Mouse (Mus musculus) embryonic facial prominence, embryonic 11.5 days (tissue): ENCODE results near the gene Mt4. TPM values are rescaled to one million over a fixed set of nuclear protein-coding genes. Genes with fewer than 3 reads are reported as not detected.

Experiments
- ATAC-seq: fragments of 200-750 bp; cut with Nextera tagmentation; replicated peaks from 2 replicates; pipeline ENCODE4 v1.8.0; 2017; ENCODE audit warnings: low read depth; ENCODE audit not compliant: insufficient number of reproducible peaks, low FRiP score, low TSS enrichment
- DNase-seq: peaks from one replicate; pipeline ENCODE4 v3.0.0-alpha.2; 2015; ENCODE audit warnings: low spot score
- H3K27ac ChIP-seq: fragments of 300-500 bp; sonication (generic); replicated peaks from 2 replicates; pipeline ENCODE4 v1.5.1; 2014; ENCODE audit warnings: mild to moderate bottlenecking, low read depth, low read length, control low read depth
- H3K27me3 ChIP-seq: fragments of 300-500 bp; sonication (generic); 2 replicates; pipeline ENCODE4 v1.6.1; 2014; ENCODE audit warnings: mild to moderate bottlenecking, low read length, moderate library complexity, mixed read lengths; ENCODE audit not compliant: control insufficient read depth, insufficient read depth
- H3K36me3 ChIP-seq: fragments of 300-500 bp; sonication (generic); replicated peaks from 2 replicates; pipeline ENCODE4 v1.6.1; 2014; ENCODE audit warnings: low read depth, mild to moderate bottlenecking, low read length, moderate library complexity, mixed read lengths; ENCODE audit not compliant: control insufficient read depth, insufficient read depth
- H3K4me1 ChIP-seq: fragments of 300-500 bp; sonication (generic); 2 replicates; pipeline ENCODE4 v1.6.1; 2014; ENCODE audit warnings: low read length, mixed read lengths; ENCODE audit not compliant: control insufficient read depth, insufficient read depth
- H3K4me2 ChIP-seq: fragments of 300-500 bp; sonication (generic); 2 replicates; pipeline ENCODE4 v1.6.1; 2014; ENCODE audit warnings: low read depth, mild to moderate bottlenecking, control low read depth, low read length, moderate library complexity
- H3K4me3 ChIP-seq: fragments of 300-500 bp; sonication (generic); 2 replicates; pipeline ENCODE4 v1.5.1; 2014; ENCODE audit warnings: low read depth, low read length, control low read depth
- H3K9ac ChIP-seq: fragments of 300-500 bp; sonication (generic); replicated peaks from 2 replicates; pipeline ENCODE4 v1.6.1; 2014; ENCODE audit warnings: mild to moderate bottlenecking, control low read depth, low read length
- H3K9me3 ChIP-seq: fragments of 300-500 bp; sonication (generic); replicated peaks from 2 replicates; pipeline ENCODE4 v1.6.1; 2016; ENCODE audit warnings: mild to moderate bottlenecking, low read length, inconsistent platforms, mixed read lengths; ENCODE audit not compliant: control insufficient read depth
- WGBS: fragments of 180-500 bp; shearing (Covaris S2); extraction: QIAGEN DNeasy Blood & Tissue Kit; methylation state at CpG from one replicate; pipeline ENCODE4 v1.1.7; 2014; 5-methylcytosine and 5-hydroxymethylcytosine counted together
- polyA plus RNA-seq: library from polyadenylated mRNA; unstranded; fragments of >200 nt; fragmentation: Nextera tagmentation; extraction: Ambion mirVana; gene quantifications from 2 replicates; pipeline ENCODE4 v1.2.1, GENCODE M21; 2014

The Mt4 gene
- polyA plus RNA-seq, 1 experiment from 2014 or later: not detected

DNA sequence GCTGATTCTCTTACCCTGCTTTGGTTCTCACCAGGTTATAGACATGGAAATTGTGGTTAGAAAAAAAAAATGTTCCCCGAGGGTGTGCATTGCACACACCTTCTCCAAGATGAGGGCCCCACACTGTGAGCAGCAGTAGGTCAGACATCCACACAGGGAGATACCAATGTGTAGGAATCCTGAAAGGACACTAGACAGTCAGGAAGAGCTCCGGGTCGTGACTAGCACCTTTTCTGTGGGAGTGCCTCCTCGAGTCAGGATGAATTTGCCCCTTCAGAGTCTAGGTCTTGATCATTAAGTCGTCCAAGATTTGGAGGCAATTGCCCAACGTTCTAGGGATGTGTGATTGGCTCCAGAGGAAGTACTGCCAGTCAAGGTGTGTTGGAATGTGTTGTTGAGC lies 48.8 kb downstream of the Mt4 start:
- 62% methylated on average over 6 of the region's 6 CpGs for WGBS
- Histone ChIP-seq H3K27me3 (peaks cover 43% of the 10 kb centered on the region), H3K4me1 (no peaks in the 10 kb centered on the region), H3K4me2 (no peak overlapping the region), H3K9me3 (no peaks in the 10 kb centered on the region), H3K36me3 (no peaks in the 10 kb centered on the region), H3K9ac (no peak overlapping the region), H3K27ac (no peak overlapping the region), H3K4me3 (no peak overlapping the region)
- DNase-seq (no peak), ATAC-seq (no peak)

DNA sequence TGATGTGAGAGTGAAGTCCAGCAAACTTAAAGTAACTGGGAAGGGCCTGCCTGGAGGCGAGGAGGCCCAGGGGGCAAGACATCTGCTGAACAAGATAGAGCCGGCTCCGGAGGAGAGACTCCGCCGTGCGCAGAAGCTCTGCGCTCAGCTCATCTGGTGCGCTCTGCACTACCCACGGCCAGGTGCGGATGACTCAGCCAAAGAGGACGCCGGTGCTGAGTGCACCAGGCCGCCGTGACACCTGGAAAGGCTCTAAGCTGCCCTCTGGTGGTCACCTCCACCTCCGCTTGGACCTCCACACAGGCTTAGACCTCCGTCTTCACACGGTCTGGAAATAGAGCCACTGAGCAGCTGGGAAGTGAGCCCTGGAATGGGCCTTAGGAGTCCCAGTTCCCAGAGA lies 49.5 kb downstream of the Mt4 start:
- Histone ChIP-seq H3K9ac (no peak overlapping the region), H3K4me2 (0 out of 2 replicates have a peak overlapping the region, but pooled peaks have one; percentile 17), H3K27me3 (peaks cover 41% of the 10 kb centered on the region), H3K9me3 (no peaks in the 10 kb centered on the region), H3K4me1 (no peaks in the 10 kb centered on the region), H3K36me3 (no peaks in the 10 kb centered on the region), H3K4me3 (no peak overlapping the region), H3K27ac (no peak overlapping the region)
- 2% methylated on average over 17 of the region's 17 CpGs for WGBS
- ATAC-seq: peak; percentile 51; the same call in 1 of the 2 replicates
- DNase-seq: peak; percentile 70

- Histone ChIP-seq H3K9me3 (no peaks in the 10 kb centered on the region), H3K9ac (no peak overlapping the region), H3K27me3 (peaks cover 37% of the 10 kb centered on the region), H3K36me3 (no peaks in the 10 kb centered on the region), H3K4me3 (no peak overlapping the region), H3K27ac (no peak overlapping the region), H3K4me2 (no peak overlapping the region), H3K4me1 (no peaks in the 10 kb centered on the region)
- ATAC-seq (no peak), DNase-seq (no peak)
- 22% methylated on average over 21 of the region's 21 CpGs for WGBS
These were observed 50.4 kb downstream of the Mt4 start for GRCm38 (mm10) chr8:94187290-94188002.

Other genes with a start within 250 kb of the Mt4 start
- 48.2 and 49.5 TPM in 2 replicates for gene Amfr, start 124.4 kb upstream of the Mt4 start, polyA plus RNA-seq
- gene Nudt21, start 100.2 kb upstream of the Mt4 start, polyA plus RNA-seq: 158 and 182 TPM in 2 replicates
- 14.8 and 19.2 TPM in 2 replicates for gene Ogfod1, start 100.0 kb upstream of the Mt4 start, polyA plus RNA-seq
- gene Bbs2, start 38.3 kb upstream of the Mt4 start, polyA plus RNA-seq: 21.0 and 22.5 TPM in 2 replicates
- gene Mt3, start 15.4 kb downstream of the Mt4 start, polyA plus RNA-seq: 5.9 and 7.0 TPM in 2 replicates
- 32.1 and 33.5 TPM in 2 replicates for gene Mt2, start 35.5 kb downstream of the Mt4 start, polyA plus RNA-seq
- 99.7 and 108 TPM in 2 replicates for gene Mt1, start 41.9 kb downstream of the Mt4 start, polyA plus RNA-seq
- 132 and 138 TPM in 2 replicates for gene Nup93, start 77.4 kb downstream of the Mt4 start, polyA plus RNA-seq
- not detected in 2 replicates for gene Slc12a3, start 192.0 kb downstream of the Mt4 start, polyA plus RNA-seq
- 54.6 and 54.8 TPM in 2 replicates for gene Herpud1, start 249.2 kb downstream of the Mt4 start, polyA plus RNA-seq